Mouse (Mus musculus) MEL (cell line): ENCODE measurements around the gene Ube2a. TPM values are rescaled to one million over a fixed set of nuclear protein-coding genes. Genes with fewer than 3 reads are reported as not detected.

Experiments
- DNase-seq: peaks from one replicate; pipeline ENCODE4 v3.0.0; 2011; ENCODE audit warnings: low read depth, low spot score
- H3K27ac ChIP-seq: 2 replicates; pipeline ENCODE4 v1.5.1; 2012; ENCODE audit warnings: low read depth, mild to moderate bottlenecking, control low read depth, low read length, moderate library complexity; ENCODE audit not compliant: control insufficient read depth
- H3K27me3 ChIP-seq, 2 experiments: fragments of 150-350 bp in 1 of 2; sonication (generic) in 1 of 2; 2 replicates each; pipeline ENCODE4 v1.6.1; 2012; ENCODE audit warnings: low read length in 2 of 2, mild to moderate bottlenecking in 2 of 2, improper control_type of control experiment in 1 of 2, moderate library complexity in 1 of 2; ENCODE audit not compliant: insufficient read depth in 2 of 2, control insufficient read depth in 1 of 2
- H3K36me3 ChIP-seq, 2 experiments: 2 replicates each; pipeline ENCODE4 v1.6.1; 2012 to 2014; ENCODE audit warnings: low read length in 2 of 2, improper control_type of control experiment in 1 of 2, inconsistent platforms in 1 of 2, mild to moderate bottlenecking in 1 of 2; ENCODE audit not compliant: insufficient read depth in 2 of 2, control insufficient read depth in 1 of 2
- H3K4me1 ChIP-seq, 2 experiments: fragments of 150-350 bp in 1 of 2; sonication (generic) in 1 of 2; 2 replicates each; pipeline ENCODE4 v1.6.1; 2012; ENCODE audit warnings: low read length in 2 of 2, improper control_type of control experiment in 1 of 2, mild to moderate bottlenecking in 1 of 2; ENCODE audit not compliant: insufficient read depth in 2 of 2, control insufficient read depth in 1 of 2
- H3K4me3 ChIP-seq, 2 experiments: fragments of 150-350 bp in 1 of 2; sonication (generic) in 1 of 2; 2 replicates each; pipeline ENCODE4 v1.5.1; 2012; ENCODE audit warnings: low read depth in 2 of 2, low read length in 2 of 2, mild to moderate bottlenecking in 2 of 2, moderate library complexity in 2 of 2, control low read depth in 1 of 2, improper control_type of control experiment in 1 of 2; ENCODE audit not compliant: control insufficient read depth in 1 of 2, insufficient read depth in 1 of 2
- H3K79me2 ChIP-seq: 2 replicates; pipeline ENCODE4 v1.6.1; 2012; ENCODE audit warnings: mild to moderate bottlenecking, low read length, moderate library complexity; ENCODE audit not compliant: control insufficient read depth, poor library complexity, insufficient read depth
- H3K9ac ChIP-seq: 2 replicates; pipeline ENCODE4 v1.6.1; 2012; ENCODE audit warnings: low read depth, mild to moderate bottlenecking, control low read depth, low read length, moderate library complexity; ENCODE audit not compliant: control insufficient read depth, poor library complexity, severe bottlenecking
- H3K9me3 ChIP-seq: fragments of 150-350 bp; sonication (generic); replicated peaks from 2 replicates; pipeline ENCODE4 v1.6.1; 2012; ENCODE audit warnings: mild to moderate bottlenecking, low read length, improper control_type of control experiment, moderate library complexity; ENCODE audit not compliant: insufficient read depth
- BHLHE40 ChIP-seq: IDR thresholded peaks from 2 replicates; pipeline ENCODE4 v1.6.1; 2012; ENCODE audit warnings: low read depth, mild to moderate bottlenecking, inconsistent platforms, low read length, improper control_type of control experiment, borderline replicate concordance
- CHD1 ChIP-seq: IDR thresholded peaks from 2 replicates; pipeline ENCODE4 v1.6.1; 2012; ENCODE audit warnings: low read depth, mild to moderate bottlenecking, inconsistent platforms, low read length, improper control_type of control experiment
- CTCF ChIP-seq, 3 experiments: IDR thresholded peaks in 2 of 3; conservative IDR thresholded peaks in 1 of 3; 2 replicates each; pipeline ENCODE4 v1.5.1; 2011 to 2012; ENCODE audit warnings: low read length in 3 of 3, low read depth in 2 of 3, mild to moderate bottlenecking in 2 of 3, improper control_type of control experiment in 1 of 3, inconsistent platforms in 1 of 3, mixed read lengths in 1 of 3, moderate library complexity in 1 of 3; ENCODE audit not compliant: control insufficient read depth in 1 of 3, insufficient read depth in 1 of 3, poor library complexity in 1 of 3, severe bottlenecking in 1 of 3
- ETS1 ChIP-seq: IDR thresholded peaks from 2 replicates; pipeline ENCODE4 v1.6.1; 2012; ENCODE audit warnings: low read depth, mild to moderate bottlenecking, inconsistent platforms, low read length, improper control_type of control experiment, moderate library complexity
- GABPA ChIP-seq: IDR thresholded peaks from 2 replicates; pipeline ENCODE4 v1.6.1; 2012; ENCODE audit warnings: low read depth, mild to moderate bottlenecking, inconsistent platforms, low read length, improper control_type of control experiment, moderate library complexity
- GATA1 ChIP-seq: IDR thresholded peaks from 2 replicates; pipeline ENCODE4 v1.6.1; 2011; ENCODE audit warnings: low read depth, low read length, improper control_type of control experiment
- HCFC1 ChIP-seq: IDR thresholded peaks from 2 replicates; pipeline ENCODE4 v1.6.1; 2012; ENCODE audit warnings: low read depth, mild to moderate bottlenecking, inconsistent platforms, low read length, improper control_type of control experiment, moderate library complexity
- KAT2A ChIP-seq: conservative IDR thresholded peaks from 2 replicates; pipeline ENCODE4 v1.6.1; 2012; ENCODE audit warnings: low read depth, low read length, improper control_type of control experiment, inconsistent platforms
- MAFK ChIP-seq: IDR thresholded peaks from 2 replicates; pipeline ENCODE4 v1.6.1; 2011; ENCODE audit warnings: low read depth, mild to moderate bottlenecking, low read length, improper control_type of control experiment, borderline replicate concordance
- MEF2A ChIP-seq: IDR thresholded peaks from 2 replicates; pipeline ENCODE4 v1.6.1; 2014; ENCODE audit warnings: low read depth, mild to moderate bottlenecking, inconsistent platforms, low read length, improper control_type of control experiment; ENCODE audit not compliant: poor library complexity, insufficient replicate concordance, severe bottlenecking; ENCODE audit errors: extremely low read depth
- MXI1 ChIP-seq: IDR thresholded peaks from 2 replicates; pipeline ENCODE4 v1.6.1; 2011; ENCODE audit warnings: mild to moderate bottlenecking, low read depth, low read length, improper control_type of control experiment
- MYC ChIP-seq: IDR thresholded peaks from 2 replicates; pipeline ENCODE4 v1.6.1; 2011; ENCODE audit warnings: low read depth, mild to moderate bottlenecking, low read length, improper control_type of control experiment, moderate library complexity
- NRF1 ChIP-seq: IDR thresholded peaks from 2 replicates; pipeline ENCODE4 v1.6.1; 2014; ENCODE audit warnings: low read depth, mild to moderate bottlenecking, inconsistent platforms, low read length, improper control_type of control experiment, moderate library complexity; ENCODE audit not compliant: poor library complexity, insufficient read depth, severe bottlenecking
- POLR2A ChIP-seq, 2 experiments: IDR thresholded peaks; 2 replicates each; pipeline ENCODE4 v1.6.1; 2011 to 2012; ENCODE audit warnings: low read length in 2 of 2, mild to moderate bottlenecking in 2 of 2, control low read depth in 1 of 2, improper control_type of control experiment in 1 of 2, low read depth in 1 of 2, moderate library complexity in 1 of 2; ENCODE audit not compliant: control insufficient read depth in 1 of 2, insufficient read depth in 1 of 2, poor library complexity in 1 of 2
- POLR2AphosphoS2 ChIP-seq: IDR thresholded peaks from 2 replicates; pipeline ENCODE4 v1.6.1; 2011; ENCODE audit warnings: low read length, improper control_type of control experiment
- RCOR1 ChIP-seq: IDR thresholded peaks from 2 replicates; pipeline ENCODE4 v1.6.1; 2012; ENCODE audit warnings: low read depth, mild to moderate bottlenecking, inconsistent platforms, low read length, improper control_type of control experiment
- SMC3 ChIP-seq: IDR thresholded peaks from 2 replicates; pipeline ENCODE4 v1.6.1; 2011; ENCODE audit warnings: low read depth, low read length, improper control_type of control experiment
- TCF12 ChIP-seq: IDR thresholded peaks from 2 replicates; pipeline ENCODE4 v1.6.1; 2014; ENCODE audit warnings: low read depth, mild to moderate bottlenecking, inconsistent platforms, low read length, improper control_type of control experiment, moderate library complexity
- UBTF ChIP-seq: IDR thresholded peaks from 2 replicates; pipeline ENCODE4 v1.6.1; 2012; ENCODE audit warnings: low read depth, mild to moderate bottlenecking, inconsistent platforms, low read length, improper control_type of control experiment, moderate library complexity, borderline replicate concordance; ENCODE audit not compliant: insufficient read depth
- ZKSCAN1 ChIP-seq: IDR thresholded peaks from 2 replicates; pipeline ENCODE4 v1.6.1; 2012; ENCODE audit warnings: low read depth, mild to moderate bottlenecking, inconsistent platforms, low read length, improper control_type of control experiment, moderate library complexity
- ZNF384 ChIP-seq: IDR thresholded peaks from 2 replicates; pipeline ENCODE4 v1.6.1; 2012; ENCODE audit warnings: low read depth, mild to moderate bottlenecking, inconsistent platforms, low read length, improper control_type of control experiment
- polyA plus RNA-seq, 2 experiments: library from polyadenylated mRNA; stranded (reverse) in 1 of 2; unstranded in 1 of 2; fragments of >175 nt in 1 of 2; fragments of >200 nt in 1 of 2; gene quantifications; 2 replicates each; pipeline versions ENCODE4 v1.2.1 to v1.2.4; 2012; ENCODE audit warnings: low replicate concordance in 2 of 2, low read depth in 1 of 2; ENCODE audit not compliant: insufficient read length in 2 of 2, insufficient read depth in 1 of 2, missing spikeins in 1 of 2
- total RNA-seq: library from RNA; depleted of rRNA; stranded (reverse); fragments of 300-350 nt; gene quantifications from 2 replicates; pipeline ENCODE4 v1.2.3, GENCODE M21; 2012

Gene Ube2a
- total and polyA plus RNA-seq, 3 experiments, result 39.3 to 971 (median 105) TPM

DNA sequence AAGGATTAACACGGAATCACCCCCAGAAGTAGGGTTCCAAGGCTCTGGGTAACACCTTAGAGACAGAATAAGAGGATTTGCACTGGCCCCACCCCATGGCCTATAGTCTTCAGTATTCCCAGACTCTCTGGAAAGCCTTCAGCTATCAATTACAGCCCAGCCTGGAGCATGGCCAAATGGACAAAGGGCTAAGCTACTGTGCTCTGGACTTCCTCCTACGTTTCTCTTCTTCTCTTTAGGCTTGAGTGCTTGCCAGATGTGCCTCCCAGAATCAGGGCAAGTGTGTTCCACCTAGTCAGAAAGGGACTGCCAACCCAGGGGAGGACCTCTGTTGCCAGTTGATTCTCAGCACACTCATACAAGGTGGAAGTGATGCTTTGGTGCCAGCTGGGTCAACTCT, 48.7 kb upstream of the Ube2a start:
- no peak for TF ChIP-seq MYC
- TF ChIP-seq RCOR1, result no peak
- no peak for TF ChIP-seq KAT2A
- no peak for TF ChIP-seq ETS1
- no peak for TF ChIP-seq BHLHE40
- TF ChIP-seq POLR2AphosphoS2, result no peak
- TF ChIP-seq MAFK, result no peak
- no peak for TF ChIP-seq CHD1
- no peak for TF ChIP-seq NRF1
- no peak for TF ChIP-seq GATA1
- no peak for TF ChIP-seq GABPA
- no peak for TF ChIP-seq POLR2A (IDR thresholded peaks at IDR 0.05; ENCODE audit: control insufficient read depth in 1 of 2, insufficient read depth in 1 of 2, low read depth in 1 of 2, low read length in 2 of 2, poor library complexity in 1 of 2)
- TF ChIP-seq MXI1, result no peak
- no peak for TF ChIP-seq ZNF384
- no peak for TF ChIP-seq MEF2A
- no peak for TF ChIP-seq CTCF (IDR thresholded peaks at IDR 0.05 in 2 of 3, conservative IDR thresholded peaks at IDR 0.05 in 1 of 3; ENCODE audit: control insufficient read depth in 1 of 3, insufficient read depth in 1 of 3, low read depth in 2 of 3, low read length in 3 of 3, poor library complexity in 1 of 3, severe bottlenecking in 1 of 3)
- no peak for TF ChIP-seq UBTF
- no peak for TF ChIP-seq ZKSCAN1
- TF ChIP-seq TCF12, result no peak
- Histone ChIP-seq H3K4me3 (no peak overlapping the region), H3K79me2 (no peaks in the 10 kb centered on the region), H3K36me3 (no peaks in the 10 kb centered on the region), H3K27ac (no peak overlapping the region), H3K27me3 (no peaks in the 10 kb centered on the region), H3K9me3 (no peaks in the 10 kb centered on the region), H3K4me1 (no peaks in the 10 kb centered on the region), H3K9ac (no peak overlapping the region)
- DNase-seq, result no peak

DNA sequence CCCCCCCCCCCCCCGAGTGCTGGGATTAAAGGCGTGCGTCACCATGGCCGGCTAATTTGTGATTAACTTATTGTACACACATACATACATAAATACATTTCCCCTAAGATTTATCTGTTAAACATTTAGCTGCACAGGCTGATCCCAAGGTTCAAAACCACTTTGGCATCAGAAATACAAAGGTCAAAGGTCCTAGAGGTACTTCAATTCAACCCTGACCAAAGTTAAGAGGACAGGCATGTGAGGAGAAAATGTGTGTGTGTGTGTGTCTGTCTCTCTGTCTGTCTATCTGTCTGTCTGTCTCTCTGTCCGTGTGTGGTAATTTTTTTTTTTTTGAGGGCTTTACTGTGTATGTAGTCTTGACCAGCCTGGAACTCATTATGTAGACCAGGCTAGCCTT, 46.8 kb upstream of the Ube2a start:
- no peak for TF ChIP-seq MXI1
- no peak for TF ChIP-seq HCFC1
- no peak for TF ChIP-seq SMC3
- Histone ChIP-seq H3K9me3 (no peaks in the 10 kb centered on the region), H3K4me1 (no peaks in the 10 kb centered on the region), H3K27me3 (no peaks in the 10 kb centered on the region), H3K4me3 (no peak overlapping the region), H3K27ac (no peak overlapping the region), H3K9ac (no peak overlapping the region), H3K79me2 (no peaks in the 10 kb centered on the region), H3K36me3 (no peaks in the 10 kb centered on the region)
- no peak for DNase-seq
